Mouse (Mus musculus) olfactory bulb, adult 2 months (tissue): ENCODE measurements at regions not wholly inside any gene's neighbourhood (a gene's known extent, or its start where the extent isn't known, plus 50 kb on each side); places are given as distances from the start of the nearest gene placed in this dataset.

ENCODE experiments used
- CTCF ChIP-seq: fragments of 200-500 bp; IDR thresholded peaks from 2 replicates; pipeline ENCODE4 v1.5.1; 2012; ENCODE audit warnings: low read depth, mild to moderate bottlenecking, low read length, moderate library complexity; ENCODE audit not compliant: insufficient read depth
- POLR2A ChIP-seq: fragments of 200-500 bp; IDR thresholded peaks from 2 replicates; pipeline ENCODE4 v1.6.1; 2012; ENCODE audit warnings: mild to moderate bottlenecking, low read depth, low read length, moderate library complexity; ENCODE audit not compliant: insufficient read depth

GRCm38 (mm10) chr4:142358866-142359265 lies 119.7 kb upstream of the Kazn start:
- TF ChIP-seq POLR2A = no peak
- TF ChIP-seq CTCF = no peak
